Mouse (Mus musculus) telencephalon, adult 2 months (tissue): ENCODE measurements at regions not wholly inside any gene's neighbourhood (a gene's known extent, or its start where the extent isn't known, plus 50 kb on each side); places are given as distances from the start of the nearest gene placed in this dataset.
A peak's percentile ranks its signal among the peaks of the same experiment; 100 is the strongest.
"Not testable (repeated sequence)": the region's sequence is repeated elsewhere in the genome, so short reads cannot be mapped to it uniquely, and the experiment has no call there.

Experiments used
- DNase-seq: peaks from one replicate; pipeline ENCODE4 v3.0.0-alpha.2; 2011; ENCODE audit warnings: low read depth, low spot score

- no peak for DNase-seq
These were observed 692.5 kb downstream of the Trib2 start for GRCm38 (mm10) chr12:15124179-15124578.

DNA sequence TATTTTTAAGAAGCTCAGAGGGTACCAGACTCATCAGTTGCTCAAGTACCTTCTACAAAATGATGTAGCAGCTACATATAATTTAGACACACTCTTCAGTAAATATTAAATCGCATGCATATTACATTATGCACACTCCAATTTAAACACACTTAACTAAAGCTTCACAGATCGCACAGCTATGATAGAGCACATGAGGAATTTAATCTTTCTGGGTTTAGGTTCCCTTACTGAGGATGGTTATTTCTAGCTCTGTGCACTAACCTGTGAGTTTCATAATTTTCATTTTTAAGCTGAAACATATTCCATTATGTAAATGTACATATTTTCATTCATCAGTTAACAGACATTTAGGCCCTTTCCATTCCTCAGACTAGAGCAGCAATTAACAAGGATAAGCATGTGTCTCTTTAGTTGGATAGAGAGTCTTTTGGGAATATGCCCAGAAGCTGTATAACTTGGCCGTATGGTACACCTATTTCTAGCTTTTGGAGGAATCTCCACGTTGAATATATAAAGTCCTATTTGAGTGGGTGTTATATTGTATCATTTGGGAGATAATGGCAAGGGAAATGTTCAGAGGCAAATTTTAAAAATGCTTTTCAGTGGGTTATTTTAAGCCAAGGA, 694.0 kb downstream of the Trib2 start:
- peak; percentile 60 for DNase-seq

GRCm38 (mm10) chr12:15115556-15115955, 701.2 kb downstream of the Trib2 start:
- no peak for DNase-seq

- DNase-seq = no peak
These were observed 701.9 kb downstream of the Trib2 start for GRCm38 (mm10) chr12:15114793-15115192.

DNA sequence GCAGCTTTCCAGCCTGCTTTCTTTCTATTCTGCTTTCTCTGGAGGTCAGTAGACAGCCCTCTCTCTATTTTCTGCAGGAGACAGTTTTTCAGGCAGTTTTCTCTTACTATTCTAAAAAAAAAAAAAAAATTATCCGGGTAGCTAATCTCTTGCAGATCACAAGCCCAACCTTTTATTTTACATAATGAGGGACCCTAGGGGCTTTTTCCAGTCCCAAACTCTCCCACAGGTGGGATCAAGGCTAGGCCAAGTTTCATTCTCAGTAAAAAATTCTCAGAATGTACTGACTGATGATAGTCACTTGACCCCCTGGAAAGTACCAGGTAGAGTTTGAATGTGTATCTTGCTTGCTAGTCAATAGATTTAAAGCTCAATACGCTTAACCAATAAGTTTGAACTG, 705.7 kb downstream of the Trib2 start:
- DNase-seq = no peak

DNA sequence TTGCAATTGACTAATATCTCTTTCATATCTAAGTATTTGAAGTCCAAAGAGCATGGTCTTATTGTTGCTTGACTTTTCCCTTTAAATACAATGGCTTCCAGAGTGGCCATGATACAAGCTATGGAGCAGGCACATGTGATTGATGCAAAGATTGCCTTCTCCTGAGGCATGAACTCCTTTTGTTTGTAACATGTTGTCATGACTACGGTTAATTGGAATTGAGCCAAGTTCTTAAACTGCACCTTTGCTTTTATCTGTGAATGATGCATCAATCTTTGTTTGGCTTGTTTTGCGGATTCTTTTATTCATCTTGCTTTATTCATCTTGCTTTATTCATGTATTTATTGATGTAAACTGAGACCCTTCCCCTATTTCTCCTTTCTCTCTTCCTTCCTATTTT, 711.8 kb downstream of the Trib2 start:
- no peak for DNase-seq

- DNase-seq = no peak
These were observed 738.1 kb downstream of the Trib2 start for GRCm38 (mm10) chr12:15078615-15079014.

- no peak for DNase-seq
These were observed 752.4 kb downstream of the Trib2 start for GRCm38 (mm10) chr12:15064351-15064750.

GRCm38 (mm10) chr12:15051387-15051786, 765.3 kb downstream of the Trib2 start:
- no peak for DNase-seq

- DNase-seq = no peak
These were observed 773.5 kb downstream of the Trib2 start for GRCm38 (mm10) chr12:15043264-15043663.

- DNase-seq = no peak
These were observed 805.6 kb downstream of the Trib2 start for GRCm38 (mm10) chr12:15011091-15011490.

DNA sequence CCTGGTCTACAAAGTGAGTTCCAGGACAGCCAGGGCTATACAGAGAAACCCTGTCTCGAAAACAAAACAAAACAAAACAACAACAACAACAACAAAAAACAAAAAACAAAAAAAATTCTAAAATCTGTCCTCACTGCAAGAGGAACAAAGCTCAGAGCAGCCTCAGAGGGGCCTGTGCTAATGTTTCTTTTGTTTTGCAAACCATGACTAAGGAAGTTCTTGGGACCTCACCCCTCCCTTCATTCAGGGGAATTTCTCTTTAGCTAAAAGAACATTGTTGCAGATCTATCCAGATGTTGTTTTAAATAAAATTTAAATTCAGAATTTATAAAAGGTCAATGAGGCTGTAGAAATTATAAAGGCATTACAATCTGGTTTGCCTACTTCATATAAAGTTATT, 814.3 kb downstream of the Trib2 start:
- not testable (repeated sequence) for DNase-seq
